Mouse (Mus musculus) limb, embryonic 14.5 days (tissue): ENCODE measurements around the gene Tspear. TPM values are rescaled to one million over a fixed set of nuclear protein-coding genes. Genes with fewer than 3 reads are reported as not detected.

Experiments used
- ATAC-seq: fragments of 200-750 bp; cut with Nextera tagmentation; 2 replicates; pipeline ENCODE4 v1.8.0; 2017; ENCODE audit warnings: low read depth, moderate number of reproducible peaks, moderate TSS enrichment; ENCODE audit not compliant: low FRiP score
- DNase-seq: peaks from one replicate; pipeline ENCODE4 v3.0.0-alpha.2; 2015; ENCODE audit warnings: low spot score
- H3K27ac ChIP-seq: fragments of 300-500 bp; sonication (generic); replicated peaks from 2 replicates; pipeline ENCODE4 v1.5.1; 2014; ENCODE audit warnings: low read depth, mild to moderate bottlenecking, low read length, moderate library complexity, mixed read lengths
- H3K27me3 ChIP-seq: fragments of 300-500 bp; sonication (generic); 2 replicates; pipeline ENCODE4 v1.6.1; 2014; ENCODE audit warnings: low read length, mixed read lengths; ENCODE audit not compliant: control insufficient read depth, insufficient read depth
- H3K36me3 ChIP-seq: fragments of 300-500 bp; sonication (generic); 2 replicates; pipeline ENCODE4 v1.6.1; 2014; ENCODE audit warnings: mild to moderate bottlenecking, low read length, moderate library complexity, mixed read lengths; ENCODE audit not compliant: control insufficient read depth, insufficient read depth
- H3K4me1 ChIP-seq: fragments of 300-500 bp; sonication (generic); 2 replicates; pipeline ENCODE4 v1.6.1; 2014; ENCODE audit warnings: antibody characterized with exemption, low read length, mixed read lengths; ENCODE audit not compliant: control insufficient read depth, insufficient read depth
- H3K4me2 ChIP-seq: fragments of 300-500 bp; sonication (generic); replicated peaks from 2 replicates; pipeline ENCODE4 v1.6.1; 2014; ENCODE audit warnings: low read depth, mild to moderate bottlenecking, low read length, moderate library complexity; ENCODE audit not compliant: severe bottlenecking
- H3K4me3 ChIP-seq: fragments of 300-500 bp; sonication (generic); replicated peaks from 2 replicates; pipeline ENCODE4 v1.5.1; 2014; ENCODE audit warnings: low read length
- H3K9ac ChIP-seq: fragments of 300-500 bp; sonication (generic); 2 replicates; pipeline ENCODE4 v1.6.1; 2014; ENCODE audit warnings: mild to moderate bottlenecking, low read depth, low read length, moderate library complexity; ENCODE audit not compliant: severe bottlenecking
- H3K9me3 ChIP-seq: fragments of 300-500 bp; sonication (generic); 2 replicates; pipeline ENCODE4 v1.6.1; 2016; ENCODE audit warnings: low read length; ENCODE audit not compliant: control insufficient read depth
- POLR2A ChIP-seq: fragments of 200-500 bp; IDR thresholded peaks from 2 replicates; pipeline ENCODE4 v1.8.0; 2012; ENCODE audit warnings: inconsistent platforms, mild to moderate bottlenecking, moderate library complexity, borderline replicate concordance; ENCODE audit not compliant: insufficient read depth, insufficient read length; ENCODE audit errors: extremely low read depth
- WGBS: fragments of 180-500 bp; shearing (Covaris S2); extraction: QIAGEN DNeasy Blood & Tissue Kit; methylation state at CpG from one replicate; pipeline ENCODE4 v1.1.7; 2014; 5-methylcytosine and 5-hydroxymethylcytosine counted together
- polyA plus RNA-seq, 2 experiments: library from polyadenylated mRNA; depleted of rRNA in 1 of 2; stranded (reverse) in 1 of 2; unstranded in 1 of 2; fragments of >200 nt; fragmentation: Nextera tagmentation in 1 of 2; extraction: Ambion mirVana in 1 of 2; gene quantifications; 2 replicates each; pipeline versions ENCODE4 v1.2.1 to v1.2.3; 2012 to 2014

The Tspear gene
- polyA plus RNA-seq, 2 experiments: 1.5 to 2.0 TPM

DNA sequence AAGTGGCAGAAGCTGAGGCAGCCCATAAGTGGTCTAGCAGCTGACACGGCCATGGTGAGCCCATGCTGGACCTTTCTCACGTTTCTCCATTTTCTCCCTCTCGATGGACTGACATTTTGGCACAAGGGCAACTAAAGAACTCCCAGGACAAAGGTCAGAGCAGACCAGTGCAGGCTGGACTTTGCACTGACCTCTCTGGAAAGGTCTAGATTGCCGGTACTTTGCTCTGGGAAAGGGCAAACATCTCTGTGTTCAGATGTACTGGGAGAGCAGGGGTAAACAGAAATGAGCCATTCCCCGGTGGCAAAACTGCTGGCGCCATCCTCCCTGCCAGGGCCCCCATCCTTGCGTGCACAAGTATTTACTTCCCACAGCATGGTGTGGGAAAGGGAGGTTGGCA, 213.8 kb downstream of the Tspear start:
- H3K9me3 ChIP-seq: no peaks in the 10 kb centered on the region
- no peak overlapping the region for H3K4me2 ChIP-seq
- no peaks in the 10 kb centered on the region for H3K36me3 ChIP-seq
- H3K9ac ChIP-seq: no peak overlapping the region
- H3K27ac ChIP-seq: no peak overlapping the region
- no peaks in the 10 kb centered on the region for H3K27me3 ChIP-seq
- no peak for TF ChIP-seq POLR2A
- 0 out of 2 replicates have a peak, but pooled peaks cover 6% of the 10 kb centered on the region for H3K4me1 ChIP-seq
- WGBS: 87% methylated on average over 7 of the region's 7 CpGs
- no peak overlapping the region for H3K4me3 ChIP-seq
- DNase-seq (no peak), ATAC-seq (no peak)

DNA sequence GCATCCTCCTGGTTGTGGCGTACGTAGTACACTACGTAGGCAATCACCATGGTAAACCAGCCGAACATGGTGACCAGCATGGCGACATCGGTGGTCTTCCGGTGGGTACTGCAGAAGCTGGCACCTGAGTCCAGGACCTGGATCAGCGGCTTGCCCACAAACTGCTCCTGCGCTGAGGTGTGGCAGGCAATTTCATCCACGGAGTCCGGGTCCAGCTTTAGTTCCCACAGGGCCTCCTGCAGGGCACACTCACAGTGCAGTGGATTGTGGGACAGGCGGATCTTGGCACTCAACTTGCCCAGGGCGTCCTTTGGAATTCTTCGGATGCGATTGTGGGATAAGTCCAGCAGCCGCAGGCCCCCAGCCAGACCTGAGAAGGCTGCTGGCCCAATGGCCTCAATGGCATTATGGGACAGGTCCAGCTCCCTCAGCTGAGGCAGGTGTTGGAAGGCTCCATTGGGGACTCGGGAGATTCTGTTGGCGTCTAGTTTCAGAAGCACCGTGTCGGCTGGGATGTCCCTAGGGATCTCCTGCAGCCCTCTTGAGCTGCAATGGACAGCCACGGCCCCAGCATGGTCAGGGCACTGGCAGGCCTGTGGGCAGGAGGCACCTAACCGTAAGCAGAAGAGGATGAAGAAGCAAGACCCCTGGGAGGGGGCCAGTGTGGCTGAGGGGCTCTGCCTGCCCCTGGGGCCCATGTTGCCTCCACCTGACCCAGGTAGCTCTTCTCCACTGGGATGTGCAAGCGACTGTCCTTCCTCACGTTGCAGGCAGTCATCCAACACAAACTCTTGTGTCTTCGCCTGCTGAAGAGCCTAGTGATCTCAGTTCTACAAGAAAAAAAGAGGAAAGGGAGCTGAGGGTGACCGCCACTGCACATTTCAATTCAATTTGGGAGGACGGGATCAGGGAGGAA, 214.8 kb downstream of the Tspear start:
- TF ChIP-seq POLR2A: no peak
- Histone ChIP-seq H3K9me3 (no peaks in the 10 kb centered on the region; the same call in 1 of the 2 replicates), H3K4me2 (peak overlapping the region; percentile 75; the same call in 1 of the 2 replicates), H3K9ac (no peak overlapping the region), H3K4me3 (peak overlapping the region; percentile 63; the same call in 1 of the 2 replicates), H3K4me1 (0 out of 2 replicates have a peak, but pooled peaks cover 6% of the 10 kb centered on the region), H3K36me3 (no peaks in the 10 kb centered on the region), H3K27me3 (no peaks in the 10 kb centered on the region), H3K27ac (no peak overlapping the region)
- 85% methylated on average over 27 of the region's 27 CpGs for WGBS
- no peak for DNase-seq
- ATAC-seq: no peak

DNA sequence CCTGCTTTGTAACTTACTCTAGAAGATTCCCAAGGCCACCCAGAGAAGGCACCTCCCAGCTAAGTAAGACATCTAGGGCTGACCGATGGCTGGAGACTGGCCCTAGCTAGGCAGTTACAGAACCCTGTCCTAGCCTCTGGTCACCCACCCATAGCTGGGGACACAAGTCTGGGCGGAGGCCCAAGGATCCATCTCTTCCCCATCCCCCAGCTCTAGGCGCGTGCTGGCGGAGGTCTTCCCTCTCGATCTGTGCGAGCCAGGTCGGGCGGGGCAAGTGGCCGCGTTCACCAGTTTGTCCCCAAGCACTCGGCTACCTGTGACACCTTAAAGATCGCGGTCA, 215.5 kb downstream of the Tspear start:
- Histone ChIP-seq H3K4me2 (peak overlapping the region; percentile 75), H3K27ac (no peak overlapping the region), H3K9ac (peak overlapping the region; percentile 65), H3K4me3 (peak overlapping the region; percentile 63), H3K9me3 (no peaks in the 10 kb centered on the region; the same call in 1 of the 2 replicates), H3K27me3 (no peaks in the 10 kb centered on the region), H3K4me1 (0 out of 2 replicates have a peak, but pooled peaks cover 6% of the 10 kb centered on the region), H3K36me3 (no peaks in the 10 kb centered on the region)
- DNase-seq: no peak
- WGBS: 2% methylated on average over 14 of the region's 14 CpGs
- no peak for TF ChIP-seq POLR2A
- peak; percentile 20 for ATAC-seq

DNA sequence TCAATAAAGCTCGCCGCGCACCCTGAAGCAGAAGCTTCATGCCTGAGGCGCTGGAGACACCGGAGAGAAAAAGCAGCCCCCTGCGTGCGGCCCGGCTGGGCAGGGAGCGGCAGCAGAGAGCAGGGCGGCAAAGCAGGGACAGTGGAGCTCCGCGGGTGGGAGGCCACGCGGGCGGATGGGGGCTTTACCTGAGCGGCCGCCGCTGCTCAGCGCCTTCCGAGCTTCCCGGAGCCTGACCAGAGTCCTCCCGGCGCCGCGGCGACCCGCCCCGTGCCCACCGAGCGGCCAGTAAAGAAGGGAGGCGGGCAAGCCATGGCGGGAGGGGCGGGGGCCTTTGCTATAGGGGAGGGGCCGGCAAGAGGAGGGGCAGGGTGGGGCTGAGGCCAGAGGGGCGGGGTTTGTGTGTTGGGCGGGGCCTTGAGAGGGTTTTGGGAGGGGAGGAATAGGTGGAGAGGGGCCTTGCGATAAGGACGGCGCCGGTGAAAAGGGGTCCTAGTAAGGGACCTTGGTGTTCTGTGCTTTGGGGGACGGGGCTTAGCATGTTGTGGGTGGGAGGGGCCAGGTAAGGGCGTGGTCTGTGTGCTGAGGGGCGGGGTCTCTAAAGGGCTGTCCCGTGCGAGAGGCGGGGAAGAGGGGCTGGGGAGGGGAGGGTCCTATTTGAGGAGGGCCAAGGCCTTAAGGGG, 216.0 kb downstream of the Tspear start, which contains the start of gene Lrrc3:
Gene Lrrc3 (minus strand): TSS at position 326 of the 683 bp plus-strand sequence.
- H3K4me1 ChIP-seq: 0 out of 2 replicates have a peak, but pooled peaks cover 6% of the 10 kb centered on the region

More for the DNA sequence above, 216.0 kb downstream of the Tspear start, which contains the start of gene Lrrc3:
- Histone ChIP-seq H3K9me3 (no peaks in the 10 kb centered on the region; the same call in 1 of the 2 replicates), H3K4me2 (peak within 1 kb of the TSS; percentile 75), H3K27me3 (no peaks in the 10 kb centered on the region), H3K27ac (no peak within 1 kb of the TSS), H3K4me3 (peak within 1 kb of the TSS; percentile 63), H3K36me3 (no peaks in the 10 kb centered on the region), H3K9ac (peak within 1 kb of the TSS; percentile 65)
- no peak for TF ChIP-seq POLR2A
- WGBS: under 1% methylated on average over 40 of the region's 46 CpGs
- DNase-seq (peak; percentile 37), ATAC-seq (peak; percentile 84)
